Mouse (Mus musculus): Measurements from ENCODE around the gene Magi2. TPM values are rescaled to one million over a fixed set of nuclear protein-coding genes. Genes with fewer than 3 reads are reported as not detected.
"Not testable (repeated sequence)": the region's sequence is repeated elsewhere in the genome, so short reads cannot be mapped to it uniquely, and the experiment has no call there.

Magi2 gene
- polyA plus RNA-seq, 1 experiment from 2014 or later = 1.9 TPM

GRCm38 (mm10) chr5:20720201-20720900 is 1493.5 kb downstream of the Magi2 start:
- ATAC-seq = peak; percentile 93
- H3K36me3 ChIP-seq (ENCODE audit: insufficient read depth, low read length) = no peaks in the 10 kb centered on the region
- DNase-seq (ENCODE audit: low spot score) = peak; percentile 79
- H3K4me2 ChIP-seq (replicated peaks; ENCODE audit: low read depth, low read length) = no peak overlapping the region
- H3K27ac ChIP-seq (ENCODE audit: low read length) = 0 out of 2 replicates have a peak overlapping the region, but pooled peaks have one; percentile 32
- H3K9ac ChIP-seq (replicated peaks; ENCODE audit: low read depth) = no peak overlapping the region
- TF ChIP-seq CTCF (IDR thresholded peaks at IDR 0.05) (no peak), EP300 (IDR thresholded peaks at IDR 0.05) (peak; percentile 14; the same call in 1 of the 2 replicates)
- H3K4me3 ChIP-seq (ENCODE audit: low read depth, low read length) = no peak overlapping the region
- no peaks in the 10 kb centered on the region for H3K9me3 ChIP-seq (ENCODE audit: low read length)
- no peaks in the 10 kb centered on the region for H3K27me3 ChIP-seq (replicated peaks; ENCODE audit: insufficient read depth, low read length)
- no peaks in the 10 kb centered on the region for H3K4me1 ChIP-seq (ENCODE audit: insufficient read depth, low read depth, low read length)
- 33% methylated on average over 4 of the region's 4 CpGs for WGBS

GRCm38 (mm10) chr5:20723226-20723625 is 1496.4 kb downstream of the Magi2 start:
- not testable (repeated sequence) for DNase-seq (ENCODE audit: low spot score); H3K27me3 ChIP-seq (replicated peaks; ENCODE audit: insufficient read depth, low read length); H3K9me3 ChIP-seq (ENCODE audit: low read length); H3K4me2 ChIP-seq (replicated peaks; ENCODE audit: low read depth, low read length); H3K9ac ChIP-seq (replicated peaks; ENCODE audit: low read depth); H3K36me3 ChIP-seq (ENCODE audit: insufficient read depth, low read length); ATAC-seq; H3K4me3 ChIP-seq (ENCODE audit: low read depth, low read length); H3K27ac ChIP-seq (ENCODE audit: low read length); H3K4me1 ChIP-seq (ENCODE audit: insufficient read depth, low read depth, low read length)
- WGBS = 88% methylated on average over 2 of the region's 4 CpGs

- TF ChIP-seq CTCF (IDR thresholded peaks at IDR 0.05) (peak; percentile 38), EP300 (IDR thresholded peaks at IDR 0.05) (no peak)
- no peak for DNase-seq (ENCODE audit: low spot score)
- Histone ChIP-seq H3K9ac (replicated peaks; ENCODE audit: low read depth) (no peak overlapping the region), H3K4me3 (ENCODE audit: low read depth, low read length) (no peak overlapping the region), H3K9me3 (ENCODE audit: low read length) (no peaks in the 10 kb centered on the region), H3K4me1 (ENCODE audit: insufficient read depth, low read depth, low read length) (no peaks in the 10 kb centered on the region), H3K27ac (ENCODE audit: low read length) (no peak overlapping the region), H3K36me3 (ENCODE audit: insufficient read depth, low read length) (no peaks in the 10 kb centered on the region), H3K27me3 (replicated peaks; ENCODE audit: insufficient read depth, low read length) (no peaks in the 10 kb centered on the region), H3K4me2 (replicated peaks; ENCODE audit: low read depth, low read length) (no peak overlapping the region)
- no peak for ATAC-seq
- 28% methylated on average over 2 of the region's 2 CpGs for WGBS
Measured at GRCm38 (mm10) chr5:20738795-20739194, 1512.0 kb downstream of the Magi2 start.

GRCm38 (mm10) chr5:20741193-20741592 is 1514.4 kb downstream of the Magi2 start:
- WGBS = 55% methylated on average over 6 of the region's 6 CpGs
- Histone ChIP-seq H3K27me3 (replicated peaks; ENCODE audit: insufficient read depth, low read length) (no peaks in the 10 kb centered on the region), H3K9ac (replicated peaks; ENCODE audit: low read depth) (no peak overlapping the region), H3K4me1 (ENCODE audit: insufficient read depth, low read depth, low read length) (no peaks in the 10 kb centered on the region), H3K4me3 (ENCODE audit: low read depth, low read length) (no peak overlapping the region), H3K36me3 (ENCODE audit: insufficient read depth, low read length) (no peaks in the 10 kb centered on the region), H3K9me3 (ENCODE audit: low read length) (no peaks in the 10 kb centered on the region), H3K27ac (ENCODE audit: low read length) (no peak overlapping the region), H3K4me2 (replicated peaks; ENCODE audit: low read depth, low read length) (no peak overlapping the region)
- ATAC-seq = no peak
- TF ChIP-seq CTCF (IDR thresholded peaks at IDR 0.05) (no peak), EP300 (IDR thresholded peaks at IDR 0.05) (no peak)
- DNase-seq (ENCODE audit: low spot score) = no peak

GRCm38 (mm10) chr5:20741936-20742335 is 1515.1 kb downstream of the Magi2 start:
- ATAC-seq = no peak
- WGBS = 91% methylated on average over 8 of the region's 8 CpGs
- H3K4me1 ChIP-seq (ENCODE audit: insufficient read depth, low read depth, low read length) = no peaks in the 10 kb centered on the region

GRCm38 (mm10) chr5:20748142-20748541 is 1521.3 kb downstream of the Magi2 start:
- WGBS = 84% methylated on average over 4 of the region's 4 CpGs
- H3K9me3 ChIP-seq (ENCODE audit: low read length) = no peaks in the 10 kb centered on the region
- H3K27ac ChIP-seq (ENCODE audit: low read length) = no peak overlapping the region
- DNase-seq (ENCODE audit: low spot score) (no peak), ATAC-seq (no peak)
- H3K27me3 ChIP-seq (replicated peaks; ENCODE audit: insufficient read depth, low read length) = no peaks in the 10 kb centered on the region
- H3K9ac ChIP-seq (replicated peaks; ENCODE audit: low read depth) = no peak overlapping the region
- no peak overlapping the region for H3K4me3 ChIP-seq (ENCODE audit: low read depth, low read length)
- TF ChIP-seq CTCF (IDR thresholded peaks at IDR 0.05) (no peak), EP300 (IDR thresholded peaks at IDR 0.05) (no peak)
- H3K4me2 ChIP-seq (replicated peaks; ENCODE audit: low read depth, low read length) = no peak overlapping the region
- no peaks in the 10 kb centered on the region; the same call in 1 of the 2 replicates for H3K4me1 ChIP-seq (ENCODE audit: insufficient read depth, low read depth, low read length)
- H3K36me3 ChIP-seq (ENCODE audit: insufficient read depth, low read length) = no peaks in the 10 kb centered on the region

More at GRCm38 (mm10) chr5:20741936-20742335, 1515.1 kb downstream of the Magi2 start:
- H3K9me3 ChIP-seq (ENCODE audit: low read length) = no peaks in the 10 kb centered on the region
- TF ChIP-seq CTCF (IDR thresholded peaks at IDR 0.05) = no peak
- no peak for TF ChIP-seq EP300 (IDR thresholded peaks at IDR 0.05)
- no peak overlapping the region for H3K4me2 ChIP-seq (replicated peaks; ENCODE audit: low read depth, low read length)
- no peak for DNase-seq (ENCODE audit: low spot score)
- H3K36me3 ChIP-seq (ENCODE audit: insufficient read depth, low read length) = no peaks in the 10 kb centered on the region
- no peak overlapping the region for H3K4me3 ChIP-seq (ENCODE audit: low read depth, low read length)
- H3K27me3 ChIP-seq (replicated peaks; ENCODE audit: insufficient read depth, low read length) = no peaks in the 10 kb centered on the region
- H3K9ac ChIP-seq (replicated peaks; ENCODE audit: low read depth) = no peak overlapping the region
- no peak overlapping the region for H3K27ac ChIP-seq (ENCODE audit: low read length)

Data from lung, postnatal 0 days (tissue).